Mouse (Mus musculus) forebrain, embryonic 14.5 days (tissue): ENCODE results near the gene Ankrd40. TPM values are rescaled to one million over a fixed set of nuclear protein-coding genes. Genes with fewer than 3 reads are reported as not detected.

Source experiments
- ATAC-seq: fragments of 200-750 bp; cut with Nextera tagmentation; 2 replicates; pipeline ENCODE4 v1.8.0; 2017; ENCODE audit warnings: mild to moderate bottlenecking, moderate library complexity
- DNase-seq: peaks from one replicate; pipeline ENCODE4 v3.0.0-alpha.2; 2015; ENCODE audit warnings: low spot score
- H3K27ac ChIP-seq: fragments of 300-500 bp; sonication (generic); 2 replicates; pipeline ENCODE4 v1.5.1; 2014; ENCODE audit warnings: low read depth, mild to moderate bottlenecking, control low read depth, low read length, moderate library complexity
- H3K27me3 ChIP-seq: fragments of 300-500 bp; sonication (generic); replicated peaks from 2 replicates; pipeline ENCODE4 v1.6.1; 2014; ENCODE audit warnings: low read length, control low read depth, mixed read lengths; ENCODE audit not compliant: control insufficient read depth, insufficient read depth
- H3K36me3 ChIP-seq: fragments of 300-500 bp; sonication (generic); 2 replicates; pipeline ENCODE4 v1.6.1; 2014; ENCODE audit warnings: low read length, control low read depth; ENCODE audit not compliant: control insufficient read depth, insufficient read depth
- H3K4me1 ChIP-seq: fragments of 300-500 bp; sonication (generic); 2 replicates; pipeline ENCODE4 v1.6.1; 2014; ENCODE audit warnings: antibody characterized with exemption, low read length, control low read depth; ENCODE audit not compliant: control insufficient read depth, insufficient read depth
- H3K4me2 ChIP-seq: fragments of 300-500 bp; sonication (generic); 2 replicates; pipeline ENCODE4 v1.6.1; 2014; ENCODE audit warnings: mild to moderate bottlenecking, control low read depth, low read length
- H3K4me3 ChIP-seq: fragments of 300-500 bp; sonication (generic); 2 replicates; pipeline ENCODE4 v1.5.1; 2014; ENCODE audit warnings: low read depth, low read length, control low read depth
- H3K9ac ChIP-seq: fragments of 300-500 bp; sonication (generic); 2 replicates; pipeline ENCODE4 v1.6.1; 2014; ENCODE audit warnings: mild to moderate bottlenecking, low read length, control low read depth, moderate library complexity
- H3K9me3 ChIP-seq: fragments of 300-500 bp; sonication (generic); replicated peaks from 2 replicates; pipeline ENCODE4 v1.6.1; 2016; ENCODE audit warnings: low read length, control low read depth, mixed read lengths; ENCODE audit not compliant: control insufficient read depth
- WGBS: fragments of 180-500 bp; shearing (Covaris S2); extraction: QIAGEN DNeasy Blood & Tissue Kit; methylation state at CpG from one replicate; pipeline ENCODE4 v1.1.7; 2014; 5-methylcytosine and 5-hydroxymethylcytosine counted together
- polyA plus RNA-seq: library from polyadenylated mRNA; unstranded; fragments of >200 nt; fragmentation: Nextera tagmentation; extraction: Ambion mirVana; gene quantifications from 2 replicates; pipeline ENCODE4 v1.2.1, GENCODE M21; 2014

Gene Ankrd40
- polyA plus RNA-seq, 1 experiment from 2014 or later, result 10.3 TPM

- Histone ChIP-seq H3K4me2 (no peak overlapping the region), H3K9me3 (no peaks in the 10 kb centered on the region), H3K4me1 (no peaks in the 10 kb centered on the region), H3K36me3 (peaks cover 87% of the 10 kb centered on the region), H3K4me3 (no peak overlapping the region), H3K9ac (no peak overlapping the region), H3K27me3 (no peaks in the 10 kb centered on the region), H3K27ac (no peak overlapping the region)
- WGBS, result 45% methylated on average over 9 of the region's 9 CpGs
- DNase-seq (no peak), ATAC-seq (no peak)
These were observed 32.6 kb upstream of the Ankrd40 start for GRCm38 (mm10) chr11:94294996-94295845.

GRCm38 (mm10) chr11:94312733-94313132 is 15.1 kb upstream of the Ankrd40 start:
- Histone ChIP-seq H3K9me3 (no peaks in the 10 kb centered on the region), H3K36me3 (peaks cover 10% of the 10 kb centered on the region), H3K27ac (no peak overlapping the region), H3K4me3 (no peak overlapping the region), H3K27me3 (no peaks in the 10 kb centered on the region), H3K4me1 (peaks cover 23% of the 10 kb centered on the region), H3K4me2 (no peak overlapping the region), H3K9ac (no peak overlapping the region)
- ATAC-seq (no peak), DNase-seq (no peak)
- 73% methylated on average over 1 of the region's 1 CpGs for WGBS

DNA sequence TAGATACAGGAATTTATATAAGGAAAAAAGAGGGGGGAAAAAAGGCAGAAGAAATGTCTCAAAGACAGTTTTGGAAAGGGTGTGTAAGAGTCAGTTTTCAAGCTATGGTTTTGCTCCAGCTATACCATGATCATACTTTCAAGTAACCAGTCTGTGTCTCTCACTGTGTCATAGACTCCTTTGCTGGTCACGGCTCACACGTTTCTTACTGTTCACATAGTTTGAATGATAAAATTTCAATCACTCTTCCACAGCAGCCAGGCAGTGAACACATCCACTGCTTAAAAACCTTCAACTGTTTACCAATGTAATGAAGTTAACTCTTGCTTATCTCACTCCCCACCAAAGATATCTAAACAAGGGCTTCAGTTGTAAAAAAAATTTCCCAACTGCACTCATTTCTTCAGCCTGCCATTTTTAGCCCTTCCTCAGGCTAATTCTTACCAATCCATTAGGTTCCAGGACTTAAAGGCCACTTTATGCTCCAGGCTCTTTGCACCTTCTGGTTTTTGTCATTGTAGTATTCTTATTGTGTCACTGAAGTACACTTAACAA is 13.6 kb upstream of the Ankrd40 start:
- WGBS, result 86% methylated on average over 2 of the region's 2 CpGs
- Histone ChIP-seq H3K4me2 (no peak overlapping the region), H3K36me3 (peaks cover 3% of the 10 kb centered on the region; the same call in 1 of the 2 replicates), H3K27me3 (no peaks in the 10 kb centered on the region), H3K4me1 (peaks cover 23% of the 10 kb centered on the region), H3K4me3 (no peak overlapping the region), H3K9me3 (no peaks in the 10 kb centered on the region), H3K27ac (no peak overlapping the region), H3K9ac (no peak overlapping the region)
- ATAC-seq, result no peak
- DNase-seq, result no peak

- no peaks in the 10 kb centered on the region for H3K9me3 ChIP-seq
- no peak overlapping the region for H3K4me3 ChIP-seq
- no peak overlapping the region for H3K27ac ChIP-seq
- H3K4me1 ChIP-seq, result peaks cover 31% of the 10 kb centered on the region
- no peak for DNase-seq
- no peak for ATAC-seq
- H3K27me3 ChIP-seq, result no peaks in the 10 kb centered on the region
- H3K9ac ChIP-seq, result no peak overlapping the region
- 85% methylated on average over 1 of the region's 1 CpGs for WGBS
- peaks cover 5% of the 10 kb centered on the region; the same call in 1 of the 2 replicates for H3K36me3 ChIP-seq
- no peak overlapping the region for H3K4me2 ChIP-seq
These were observed 12.5 kb upstream of the Ankrd40 start for GRCm38 (mm10) chr11:94315308-94315707.

- H3K4me1 ChIP-seq, result peaks cover 30% of the 10 kb centered on the region
- peaks cover 5% of the 10 kb centered on the region; the same call in 1 of the 2 replicates for H3K36me3 ChIP-seq
- no peak overlapping the region for H3K9ac ChIP-seq
- DNase-seq (no peak), ATAC-seq (no peak)
- H3K9me3 ChIP-seq, result no peaks in the 10 kb centered on the region
- H3K27me3 ChIP-seq, result no peaks in the 10 kb centered on the region
- 85% methylated on average over 2 of the region's 2 CpGs for WGBS
- H3K27ac ChIP-seq, result no peak overlapping the region
- no peak overlapping the region for H3K4me3 ChIP-seq
- H3K4me2 ChIP-seq, result no peak overlapping the region
These were observed 11.3 kb upstream of the Ankrd40 start for GRCm38 (mm10) chr11:94316528-94316927.

DNA sequence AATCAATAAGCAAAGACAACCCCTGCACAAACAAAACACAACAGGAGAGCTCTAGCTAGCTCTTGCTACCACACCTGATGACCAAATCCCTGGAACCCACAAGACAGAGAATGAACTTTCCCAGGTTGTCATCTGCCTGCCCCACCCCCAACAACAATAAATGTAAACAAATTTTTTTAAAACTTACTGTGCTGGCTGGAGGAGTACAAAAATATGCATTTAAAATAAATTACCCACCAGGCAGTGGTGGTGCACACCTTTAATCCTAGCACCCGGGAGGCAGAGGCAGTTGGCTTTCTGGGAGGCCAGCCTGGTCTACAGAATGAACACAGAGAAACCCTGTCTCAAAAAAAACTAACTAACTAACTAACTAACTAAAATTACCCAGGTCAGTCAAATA is 10.8 kb upstream of the Ankrd40 start:
- no peak for ATAC-seq

DNA sequence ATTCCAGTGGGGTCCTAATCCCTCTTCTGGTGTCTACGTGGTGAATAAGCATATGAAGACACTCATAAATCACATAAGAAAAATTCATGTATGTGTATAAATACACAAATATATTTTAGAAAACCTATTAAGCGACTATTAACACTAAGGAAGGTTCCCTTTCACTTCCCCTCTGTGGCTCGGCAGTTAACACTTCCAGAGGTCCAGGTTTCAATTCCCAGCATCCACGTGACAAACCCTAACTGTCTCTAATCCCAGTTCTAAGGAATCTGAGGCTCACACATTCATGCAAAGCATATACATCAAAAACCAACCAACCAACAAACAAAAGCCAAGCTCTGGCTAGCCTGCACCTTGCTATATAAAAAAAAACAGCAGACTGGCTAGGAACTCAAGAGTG is 10.3 kb upstream of the Ankrd40 start:
- Histone ChIP-seq H3K9me3 (no peaks in the 10 kb centered on the region), H3K9ac (no peak overlapping the region), H3K27ac (no peak overlapping the region; the same call in 1 of the 2 replicates), H3K4me2 (0 out of 2 replicates have a peak overlapping the region, but pooled peaks have one; percentile 12), H3K4me3 (no peak overlapping the region), H3K4me1 (peaks cover 33% of the 10 kb centered on the region), H3K36me3 (peaks cover 5% of the 10 kb centered on the region; the same call in 1 of the 2 replicates), H3K27me3 (no peaks in the 10 kb centered on the region)
- DNase-seq, result no peak
- ATAC-seq, result no peak
- 57% methylated on average over 4 of the region's 4 CpGs for WGBS

More for the DNA sequence above, 10.8 kb upstream of the Ankrd40 start:
- no peak overlapping the region for H3K27ac ChIP-seq
- no peak overlapping the region for H3K9ac ChIP-seq
- DNase-seq, result no peak
- H3K4me2 ChIP-seq, result no peak overlapping the region
- peaks cover 5% of the 10 kb centered on the region; the same call in 1 of the 2 replicates for H3K36me3 ChIP-seq
- H3K4me1 ChIP-seq, result peaks cover 30% of the 10 kb centered on the region
- no peak overlapping the region for H3K4me3 ChIP-seq
- WGBS, result 81% methylated on average over 1 of the region's 1 CpGs
- no peaks in the 10 kb centered on the region for H3K27me3 ChIP-seq
- H3K9me3 ChIP-seq, result no peaks in the 10 kb centered on the region

DNA sequence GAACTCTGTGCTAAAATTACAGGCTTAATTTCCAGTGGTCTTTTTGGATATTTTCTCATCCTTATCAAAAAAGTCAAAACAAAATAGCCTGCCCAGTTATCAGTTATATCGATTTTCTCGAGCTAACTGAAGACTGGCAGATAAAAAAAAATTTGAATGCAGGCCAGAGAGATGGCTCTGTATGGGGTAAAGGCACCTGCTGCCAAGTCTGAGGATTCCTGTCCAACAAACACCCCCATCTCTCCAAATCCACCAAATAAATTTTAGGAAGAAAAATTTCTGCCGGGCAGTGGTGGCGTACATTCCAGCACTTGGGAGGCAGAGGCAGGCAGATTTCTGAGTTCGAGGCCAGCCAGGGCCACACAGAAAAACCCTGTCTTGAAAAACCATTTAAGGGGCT is 9.7 kb upstream of the Ankrd40 start:
- H3K36me3 ChIP-seq, result peaks cover 5% of the 10 kb centered on the region; the same call in 1 of the 2 replicates
- no peak overlapping the region for H3K4me3 ChIP-seq
- DNase-seq, result no peak
- H3K27me3 ChIP-seq, result no peaks in the 10 kb centered on the region
- H3K27ac ChIP-seq, result no peak overlapping the region
- 0 out of 2 replicates have a peak overlapping the region, but pooled peaks have one; percentile 12 for H3K4me2 ChIP-seq
- no peak for ATAC-seq
- no peak overlapping the region for H3K9ac ChIP-seq
- H3K9me3 ChIP-seq, result no peaks in the 10 kb centered on the region
- H3K4me1 ChIP-seq, result peaks cover 35% of the 10 kb centered on the region
- 80% methylated on average over 5 of the region's 5 CpGs for WGBS
